Mouse (Mus musculus) midbrain, embryonic 12.5 days (tissue): ENCODE data around the gene Wdr27. TPM values are rescaled to one million over a fixed set of nuclear protein-coding genes. Genes with fewer than 3 reads are reported as not detected.

Experiments
- ATAC-seq: fragments of 200-750 bp; cut with Nextera tagmentation; 2 replicates; pipeline ENCODE4 v1.8.0; 2017; ENCODE audit warnings: low read depth, moderate TSS enrichment, moderate library complexity; ENCODE audit not compliant: low FRiP score
- H3K27ac ChIP-seq: fragments of 300-500 bp; sonication (generic); replicated peaks from 2 replicates; pipeline ENCODE4 v1.5.1; 2016; ENCODE audit warnings: mild to moderate bottlenecking
- H3K27me3 ChIP-seq: fragments of 300-500 bp; sonication (generic); 2 replicates; pipeline ENCODE4 v1.6.1; 2016; ENCODE audit warnings: mild to moderate bottlenecking
- H3K36me3 ChIP-seq: fragments of 300-500 bp; sonication (generic); 2 replicates; pipeline ENCODE4 v1.6.1; 2016
- H3K4me1 ChIP-seq: fragments of 300-500 bp; sonication (generic); 2 replicates; pipeline ENCODE4 v1.6.1; 2016
- H3K4me2 ChIP-seq: fragments of 300-500 bp; sonication (generic); replicated peaks from 2 replicates; pipeline ENCODE4 v1.6.1; 2016; ENCODE audit warnings: mild to moderate bottlenecking, moderate library complexity
- H3K4me3 ChIP-seq: fragments of 300-500 bp; sonication (generic); 2 replicates; pipeline ENCODE4 v1.5.1; 2016; ENCODE audit warnings: mild to moderate bottlenecking
- H3K9ac ChIP-seq: fragments of 300-500 bp; sonication (generic); replicated peaks from 2 replicates; pipeline ENCODE4 v1.6.1; 2016; ENCODE audit warnings: mild to moderate bottlenecking, moderate library complexity
- H3K9me3 ChIP-seq: fragments of 300-500 bp; sonication (generic); 2 replicates; pipeline ENCODE4 v1.6.1; 2016; ENCODE audit warnings: mild to moderate bottlenecking
- WGBS: fragments of 180-500 bp; shearing (Covaris S2); methylation state at CpG from one replicate; pipeline ENCODE4 v1.1.7; 2016; 5-methylcytosine and 5-hydroxymethylcytosine counted together
- polyA plus RNA-seq: library from polyadenylated mRNA; unstranded; fragments of >200 nt; fragmentation: Nextera tagmentation; extraction: Ambion mirVana; gene quantifications from 2 replicates; pipeline ENCODE4 v1.2.1, GENCODE M21; 2016

Gene Wdr27
- polyA plus RNA-seq, 1 experiment from 2014 or later = 4.7 TPM

- no peak for ATAC-seq
- no peaks in the 10 kb centered on the region for H3K4me1 ChIP-seq
- no peak overlapping the region for H3K27ac ChIP-seq
- no peak overlapping the region for H3K9ac ChIP-seq
- H3K27me3 ChIP-seq = no peaks in the 10 kb centered on the region
- no peak overlapping the region for H3K4me3 ChIP-seq
- no peaks in the 10 kb centered on the region for H3K9me3 ChIP-seq
- 73% methylated on average over 6 of the region's 6 CpGs for WGBS
- no peaks in the 10 kb centered on the region for H3K36me3 ChIP-seq
- no peak overlapping the region for H3K4me2 ChIP-seq
These were observed 21.4 kb downstream of the Wdr27 start for GRCm38 (mm10) chr17:14921582-14921981.

- no peaks in the 10 kb centered on the region for H3K27me3 ChIP-seq
- 89% methylated on average over 8 of the region's 8 CpGs for WGBS
- no peaks in the 10 kb centered on the region for H3K36me3 ChIP-seq
- H3K4me1 ChIP-seq = no peaks in the 10 kb centered on the region
- H3K27ac ChIP-seq = no peak overlapping the region
- no peak for ATAC-seq
- no peak overlapping the region for H3K4me3 ChIP-seq
- no peak overlapping the region for H3K4me2 ChIP-seq
- no peak overlapping the region for H3K9ac ChIP-seq
- no peaks in the 10 kb centered on the region for H3K9me3 ChIP-seq
These were observed 25.1 kb downstream of the Wdr27 start for GRCm38 (mm10) chr17:14917866-14918265.

GRCm38 (mm10) chr17:14914401-14914800 lies 28.6 kb downstream of the Wdr27 start:
- ATAC-seq = no peak
- H3K4me3 ChIP-seq = no peak overlapping the region
- no peaks in the 10 kb centered on the region for H3K27me3 ChIP-seq
- H3K4me1 ChIP-seq = no peaks in the 10 kb centered on the region
- no peak overlapping the region for H3K4me2 ChIP-seq
- WGBS = 85% methylated on average over 4 of the region's 4 CpGs
- no peaks in the 10 kb centered on the region for H3K36me3 ChIP-seq
- H3K27ac ChIP-seq = no peak overlapping the region
- H3K9me3 ChIP-seq = no peaks in the 10 kb centered on the region
- H3K9ac ChIP-seq = no peak overlapping the region

GRCm38 (mm10) chr17:14912981-14913380 lies 30.0 kb downstream of the Wdr27 start:
- Histone ChIP-seq H3K9ac (no peak overlapping the region), H3K27me3 (no peaks in the 10 kb centered on the region), H3K4me2 (no peak overlapping the region), H3K4me1 (no peaks in the 10 kb centered on the region), H3K36me3 (no peaks in the 10 kb centered on the region), H3K4me3 (no peak overlapping the region), H3K9me3 (no peaks in the 10 kb centered on the region), H3K27ac (no peak overlapping the region)
- 88% methylated on average over 8 of the region's 8 CpGs for WGBS
- ATAC-seq = no peak

- no peaks in the 10 kb centered on the region for H3K27me3 ChIP-seq
- no peaks in the 10 kb centered on the region for H3K9me3 ChIP-seq
- no peak overlapping the region for H3K9ac ChIP-seq
- no peaks in the 10 kb centered on the region for H3K36me3 ChIP-seq
- H3K4me3 ChIP-seq = no peak overlapping the region
- ATAC-seq = no peak
- WGBS = 53% methylated on average over 6 of the region's 6 CpGs
- H3K27ac ChIP-seq = no peak overlapping the region
- no peak overlapping the region for H3K4me2 ChIP-seq
- no peaks in the 10 kb centered on the region for H3K4me1 ChIP-seq
These were observed 30.5 kb downstream of the Wdr27 start for GRCm38 (mm10) chr17:14912420-14912819.

- ATAC-seq = no peak
- H3K9ac ChIP-seq = no peak overlapping the region
These were observed 32.2 kb downstream of the Wdr27 start for GRCm38 (mm10) chr17:14910771-14911170.

GRCm38 (mm10) chr17:14909331-14909730 lies 33.6 kb downstream of the Wdr27 start:
- no peak for ATAC-seq
- H3K4me3 ChIP-seq = no peak overlapping the region
- H3K4me2 ChIP-seq = no peak overlapping the region
- no peaks in the 10 kb centered on the region for H3K4me1 ChIP-seq
- H3K9me3 ChIP-seq = no peaks in the 10 kb centered on the region
- no peak overlapping the region for H3K27ac ChIP-seq
- no peaks in the 10 kb centered on the region for H3K36me3 ChIP-seq
- H3K9ac ChIP-seq = no peak overlapping the region
- H3K27me3 ChIP-seq = 0 out of 2 replicates have a peak, but pooled peaks cover 3% of the 10 kb centered on the region
- WGBS = 91% methylated on average over 5 of the region's 5 CpGs

More at GRCm38 (mm10) chr17:14910771-14911170, 32.2 kb downstream of the Wdr27 start:
- Histone ChIP-seq H3K9me3 (no peaks in the 10 kb centered on the region), H3K4me1 (no peaks in the 10 kb centered on the region), H3K36me3 (no peaks in the 10 kb centered on the region), H3K27ac (no peak overlapping the region), H3K4me2 (no peak overlapping the region), H3K4me3 (no peak overlapping the region), H3K27me3 (0 out of 2 replicates have a peak, but pooled peaks cover 3% of the 10 kb centered on the region)
- WGBS = 88% methylated on average over 5 of the region's 5 CpGs

- WGBS = 73% methylated on average over 12 of the region's 12 CpGs
- H3K9me3 ChIP-seq = no peaks in the 10 kb centered on the region
- 0 out of 2 replicates have a peak, but pooled peaks cover 3% of the 10 kb centered on the region for H3K27me3 ChIP-seq
- no peak overlapping the region for H3K4me2 ChIP-seq
- H3K9ac ChIP-seq = no peak overlapping the region
- H3K4me3 ChIP-seq = no peak overlapping the region
- H3K4me1 ChIP-seq = no peaks in the 10 kb centered on the region
- H3K27ac ChIP-seq = no peak overlapping the region
- no peak for ATAC-seq
- H3K36me3 ChIP-seq = no peaks in the 10 kb centered on the region
These were observed 35.8 kb downstream of the Wdr27 start for GRCm38 (mm10) chr17:14907136-14907535.

- Histone ChIP-seq H3K4me2 (no peak overlapping the region), H3K4me1 (no peaks in the 10 kb centered on the region), H3K36me3 (no peaks in the 10 kb centered on the region), H3K9me3 (no peaks in the 10 kb centered on the region), H3K9ac (no peak overlapping the region), H3K4me3 (no peak overlapping the region), H3K27ac (no peak overlapping the region), H3K27me3 (0 out of 2 replicates have a peak, but pooled peaks cover 3% of the 10 kb centered on the region)
- no peak for ATAC-seq
- 23% methylated on average over 1 of the region's 1 CpGs for WGBS
These were observed 36.3 kb downstream of the Wdr27 start for GRCm38 (mm10) chr17:14906611-14907010.

GRCm38 (mm10) chr17:14904637-14905265 lies 38.2 kb downstream of the Wdr27 start:
- H3K27me3 ChIP-seq = 0 out of 2 replicates have a peak, but pooled peaks cover 3% of the 10 kb centered on the region
- ATAC-seq = peak; percentile 63
- H3K4me1 ChIP-seq = no peaks in the 10 kb centered on the region
- no peaks in the 10 kb centered on the region for H3K9me3 ChIP-seq
- H3K27ac ChIP-seq = no peak overlapping the region
- H3K9ac ChIP-seq = no peak overlapping the region
- no peak overlapping the region for H3K4me3 ChIP-seq
- 56% methylated on average over 7 of the region's 7 CpGs for WGBS
- H3K4me2 ChIP-seq = no peak overlapping the region
- H3K36me3 ChIP-seq = no peaks in the 10 kb centered on the region

GRCm38 (mm10) chr17:14904206-14904605 lies 38.8 kb downstream of the Wdr27 start:
- no peak for ATAC-seq
- no peak overlapping the region for H3K9ac ChIP-seq
- H3K27me3 ChIP-seq = 0 out of 2 replicates have a peak, but pooled peaks cover 3% of the 10 kb centered on the region
- H3K4me2 ChIP-seq = no peak overlapping the region
- H3K9me3 ChIP-seq = no peaks in the 10 kb centered on the region
- H3K36me3 ChIP-seq = no peaks in the 10 kb centered on the region
- H3K4me3 ChIP-seq = no peak overlapping the region
- WGBS = 84% methylated on average over 6 of the region's 6 CpGs
- H3K4me1 ChIP-seq = no peaks in the 10 kb centered on the region
- H3K27ac ChIP-seq = no peak overlapping the region

- no peak for ATAC-seq
- H3K4me3 ChIP-seq = no peak overlapping the region
- H3K27ac ChIP-seq = no peak overlapping the region
- no peaks in the 10 kb centered on the region for H3K36me3 ChIP-seq
- WGBS = 88% methylated on average over 3 of the region's 3 CpGs
- H3K4me1 ChIP-seq = no peaks in the 10 kb centered on the region
- H3K27me3 ChIP-seq = 0 out of 2 replicates have a peak, but pooled peaks cover 3% of the 10 kb centered on the region
- H3K4me2 ChIP-seq = no peak overlapping the region
- H3K9ac ChIP-seq = no peak overlapping the region
- H3K9me3 ChIP-seq = no peaks in the 10 kb centered on the region
These were observed 39.7 kb downstream of the Wdr27 start for GRCm38 (mm10) chr17:14903212-14903611.

GRCm38 (mm10) chr17:14898972-14899371 lies 44.0 kb downstream of the Wdr27 start:
- Histone ChIP-seq H3K4me1 (no peaks in the 10 kb centered on the region), H3K36me3 (no peaks in the 10 kb centered on the region), H3K4me2 (no peak overlapping the region), H3K4me3 (no peak overlapping the region), H3K9ac (no peak overlapping the region), H3K27me3 (no peaks in the 10 kb centered on the region), H3K9me3 (no peaks in the 10 kb centered on the region), H3K27ac (no peak overlapping the region)
- no peak for ATAC-seq
- WGBS = 100% methylated on average over 1 of the region's 1 CpGs
